Mouse (Mus musculus) right cerebral cortex, postnatal 10 days (tissue): ENCODE results near the gene Iqch.

ENCODE experiments used
- DNase-seq, 2 experiments: peaks; one replicate each; pipeline ENCODE4 v3.0.0; 2021; ENCODE audit warnings: low spot score in 2 of 2

Iqch gene

GRCm38 (mm10) chr9:63493746-63494145 is 108.5 kb downstream of the Iqch start:
- no peak for DNase-seq

- no peak for DNase-seq
Observed at GRCm38 (mm10) chr9:63492291-63492690, 110.0 kb downstream of the Iqch start.

- peak; percentile 23 to 36 for DNase-seq
Observed at GRCm38 (mm10) chr9:63490521-63491307, 111.6 kb downstream of the Iqch start.

GRCm38 (mm10) chr9:63489156-63489555 is 113.1 kb downstream of the Iqch start:
- DNase-seq: no peak

GRCm38 (mm10) chr9:63465561-63465960 is 136.7 kb downstream of the Iqch start:
- DNase-seq: no peak

GRCm38 (mm10) chr9:63462296-63462695 is 140.0 kb downstream of the Iqch start:
- DNase-seq: peak; percentile 75 to 87

GRCm38 (mm10) chr9:63456401-63456800 is 145.9 kb downstream of the Iqch start:
- no peak for DNase-seq

GRCm38 (mm10) chr9:63454341-63454740 is 148.0 kb downstream of the Iqch start:
- DNase-seq: no peak

- DNase-seq: no peak
Observed at GRCm38 (mm10) chr9:63450531-63451030, 151.7 kb downstream of the Iqch start.

- DNase-seq: no peak
Observed at GRCm38 (mm10) chr9:63443695-63444094, 158.6 kb downstream of the Iqch start.

GRCm38 (mm10) chr9:63430652-63431051 is 171.6 kb downstream of the Iqch start:
- DNase-seq: no peak

- peak in 1 of 2 experiments; percentile 27 for DNase-seq
Observed at GRCm38 (mm10) chr9:63421096-63421736, 181.1 kb downstream of the Iqch start.

- no peak for DNase-seq
Observed at GRCm38 (mm10) chr9:63420396-63420795, 181.9 kb downstream of the Iqch start.

- no peak for DNase-seq
Observed at GRCm38 (mm10) chr9:63400176-63400575, 202.1 kb downstream of the Iqch start.

GRCm38 (mm10) chr9:63399463-63399815 is 202.9 kb downstream of the Iqch start:
- no peak for DNase-seq

GRCm38 (mm10) chr9:63398611-63399462 is 203.5 kb downstream of the Iqch start, which contains the start of gene 2300009A05Rik:
Gene 2300009A05Rik, minus strand, starts transcription at chr9:63399246.
- peak; percentile 94 to 95 for DNase-seq

GRCm38 (mm10) chr9:63395612-63396011 is 206.7 kb downstream of the Iqch start:
- DNase-seq: no peak

GRCm38 (mm10) chr9:63391307-63391706 is 211.0 kb downstream of the Iqch start:
- DNase-seq: no peak

GRCm38 (mm10) chr9:63382761-63383160 is 219.5 kb downstream of the Iqch start:
- no peak for DNase-seq

GRCm38 (mm10) chr9:63380326-63380725 is 222.0 kb downstream of the Iqch start:
- no peak for DNase-seq

GRCm38 (mm10) chr9:63378174-63378573 is 224.1 kb downstream of the Iqch start:
- DNase-seq: no peak
